Mouse (Mus musculus) spleen, adult 10 weeks (tissue): ENCODE data around the gene Foxn3. TPM values are rescaled to one million over a fixed set of nuclear protein-coding genes. Genes with fewer than 3 reads are reported as not detected.

ENCODE experiments used
- polyA plus RNA-seq: library from polyadenylated mRNA; stranded (reverse); fragments of 350-450 nt; fragmentation: Illumina TruSeq; extraction: RNeasy Lipid Tissue Mini Kit (QIAGEN cat#74804); gene quantifications from one replicate; pipeline ENCODE4 v1.2.3, GENCODE M21; 2015; ENCODE audit warnings: low replicate concordance; ENCODE audit not compliant: insufficient read depth

The Foxn3 gene
- 60.3 TPM for polyA plus RNA-seq

GRCm38 (mm10) chr12:99563219-99564059, at the start of gene Foxn3:
Gene Foxn3, minus strand, starts transcription at chr12:99563582.

